Mouse (Mus musculus): ENCODE results near the gene Fbxw9. TPM values are rescaled to one million over a fixed set of nuclear protein-coding genes. Genes with fewer than 3 reads are reported as not detected.

Gene Fbxw9
- total RNA-seq (2021): 10 to 100 TPM; 19.7 to 27.8 TPM

GRCm38 (mm10) chr8:85059879-85060616 lies at the start of gene Fbxw9:
Gene Fbxw9 (plus strand): TSS chr8:85060055.
- peak; percentile 86 to 89 for DNase-seq (ENCODE audit: extremely low spot score in 1 of 2, low spot score in 1 of 2)

DNA sequence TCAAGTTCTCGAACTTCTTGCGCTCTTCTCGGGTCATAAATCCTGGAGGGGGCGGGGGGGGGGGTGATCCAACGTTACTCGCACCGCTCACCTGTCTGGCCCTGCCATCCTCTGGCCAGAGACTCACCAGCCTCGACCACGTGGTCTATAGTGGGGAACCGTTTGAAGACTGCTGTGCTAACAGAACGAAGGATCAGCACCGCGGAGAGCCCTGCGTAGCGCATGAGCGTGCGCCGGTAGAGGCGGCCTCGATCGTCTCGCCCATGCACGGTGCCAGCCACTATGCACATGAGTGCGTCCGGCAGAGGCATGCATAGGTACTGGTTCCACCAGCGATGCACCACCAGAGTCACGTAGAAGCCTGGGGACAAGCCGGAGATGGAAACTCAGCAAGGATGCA lies 48.6 kb upstream of the Fbxw9 start:
- DNase-seq (ENCODE audit: extremely low spot score in 1 of 2, low spot score in 1 of 2): no peak

GRCm38 (mm10) chr8:85013230-85013840 lies 46.5 kb upstream of the Fbxw9 start:
- peak; percentile 56 to 73 for DNase-seq (ENCODE audit: extremely low spot score in 1 of 2, low spot score in 1 of 2)

GRCm38 (mm10) chr8:85014431-85014830 lies 45.4 kb upstream of the Fbxw9 start, which contains the start of gene Best2:
Gene Best2 (minus strand): TSS chr8:85014531.
- no peak for DNase-seq (ENCODE audit: extremely low spot score in 1 of 2, low spot score in 1 of 2)

DNA sequence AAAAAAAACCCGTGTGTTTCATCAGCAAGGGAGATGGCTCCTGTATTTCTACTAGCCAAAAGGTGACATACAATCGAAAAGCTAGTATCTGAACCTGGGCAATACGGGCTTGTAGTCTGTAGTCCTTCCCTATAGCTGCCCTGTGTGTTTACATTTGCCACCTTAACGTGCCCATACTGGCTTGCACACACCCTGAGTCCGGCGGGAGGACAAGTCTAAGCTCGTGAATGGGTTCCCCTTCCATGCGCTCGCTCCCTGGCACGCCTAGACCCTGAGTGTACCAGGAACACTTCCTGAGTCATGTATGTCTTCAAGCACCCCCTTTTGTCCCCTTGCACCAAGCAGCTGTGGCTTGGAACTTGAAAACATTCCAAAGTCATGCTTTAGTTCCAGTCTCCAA lies 43.1 kb upstream of the Fbxw9 start:
- no peak for DNase-seq (ENCODE audit: extremely low spot score in 1 of 2, low spot score in 1 of 2)

GRCm38 (mm10) chr8:85017209-85017608 lies 42.6 kb upstream of the Fbxw9 start:
- no peak for DNase-seq (ENCODE audit: extremely low spot score in 1 of 2, low spot score in 1 of 2)

DNA sequence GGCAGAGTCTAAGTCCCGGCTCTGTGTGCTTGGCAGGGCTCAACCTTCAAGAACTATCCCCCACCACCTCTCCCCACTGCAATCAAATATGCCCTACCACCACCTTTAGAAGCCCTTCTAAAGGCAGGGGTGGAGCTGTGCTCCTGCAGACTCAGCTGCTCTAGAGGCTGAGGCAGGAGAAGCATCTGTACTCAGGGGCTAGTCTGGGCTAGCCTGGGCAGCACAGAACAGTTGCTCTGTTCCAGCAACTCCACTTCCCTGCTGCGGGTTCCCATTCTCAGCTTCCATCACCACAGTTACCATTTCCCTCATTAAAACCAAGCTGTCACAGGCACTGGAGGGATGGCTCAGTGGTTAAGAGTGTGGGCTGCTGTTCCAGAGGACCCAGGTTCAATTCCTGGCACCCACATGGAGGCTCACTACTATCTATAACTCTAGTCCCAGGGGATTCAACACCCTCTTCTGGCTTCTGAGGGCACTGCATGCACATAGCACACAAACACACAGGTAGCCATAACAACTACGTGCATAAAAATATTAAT lies 38.3 kb upstream of the Fbxw9 start:
- DNase-seq (ENCODE audit: extremely low spot score in 1 of 2, low spot score in 1 of 2): no peak

- DNase-seq (ENCODE audit: extremely low spot score in 1 of 2, low spot score in 1 of 2): no peak
Measured at GRCm38 (mm10) chr8:85023846-85024245, 36.0 kb upstream of the Fbxw9 start.

DNA sequence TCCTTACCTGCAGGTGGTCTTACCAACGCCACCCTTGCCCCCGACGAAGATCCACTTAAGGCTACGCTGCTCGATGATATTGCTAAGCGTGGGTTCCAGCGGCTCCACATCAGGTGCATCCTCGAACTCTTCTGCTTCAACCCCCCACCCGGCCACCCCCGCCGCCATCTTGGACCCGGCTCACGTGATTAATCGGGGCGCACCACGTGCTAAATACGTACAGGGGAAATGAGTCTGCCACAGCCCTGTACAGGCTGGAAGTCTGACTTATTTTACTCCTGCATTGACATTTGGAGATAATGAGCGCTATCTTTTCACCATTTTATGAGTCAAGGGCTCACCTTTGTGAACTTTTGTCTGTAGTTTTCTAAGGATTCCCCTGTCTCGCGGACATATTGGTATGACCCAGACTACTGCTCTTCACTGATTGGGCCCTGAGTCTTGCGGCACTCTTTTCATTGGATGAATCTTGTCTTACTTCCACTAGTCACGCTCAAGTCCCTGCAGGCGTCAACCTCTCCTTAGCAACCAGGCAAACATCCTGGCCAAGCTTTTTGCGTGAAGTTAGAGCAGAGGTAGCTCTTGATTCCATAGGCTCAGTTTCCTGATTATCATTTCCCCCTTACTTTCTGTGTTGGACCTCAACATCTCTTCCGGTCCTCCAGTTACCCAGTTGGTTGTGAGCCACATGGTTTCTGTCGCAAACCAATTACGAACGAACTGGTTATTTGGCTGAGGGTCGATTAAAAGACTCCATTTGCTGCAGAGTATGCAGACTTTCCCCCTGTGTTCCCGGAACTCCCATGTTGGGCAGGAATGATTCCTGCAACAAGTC lies 34.5 kb upstream of the Fbxw9 start, which contains the start of gene Asna1:
Gene Asna1, minus strand, starts transcription at position 184 of the 835 bp plus-strand sequence.
- peak; percentile 68 to 75 for DNase-seq (ENCODE audit: extremely low spot score in 1 of 2, low spot score in 1 of 2)

GRCm38 (mm10) chr8:85026670-85027515 lies 33.0 kb upstream of the Fbxw9 start, which contains the start of gene Trir:
Gene Trir (plus strand): TSS chr8:85026823.
- peak; percentile 90 to 95 for DNase-seq (ENCODE audit: extremely low spot score in 1 of 2, low spot score in 1 of 2)

DNA sequence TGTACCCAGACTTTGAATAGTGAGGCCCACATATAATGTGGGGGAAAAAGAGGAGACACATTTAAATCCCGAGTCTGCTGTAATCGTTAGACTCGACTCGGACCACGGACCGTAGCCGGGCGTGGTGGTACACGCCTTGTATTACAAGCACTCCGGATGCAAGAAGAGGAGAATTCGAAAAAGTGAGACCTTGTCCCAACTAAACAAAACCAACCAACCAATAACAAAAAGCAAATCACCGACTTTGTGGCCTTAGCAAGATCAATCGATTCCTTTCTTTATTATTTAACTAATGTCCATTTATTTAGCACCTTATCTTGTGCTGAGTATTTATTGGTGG lies 32.4 kb upstream of the Fbxw9 start:
- DNase-seq (ENCODE audit: extremely low spot score in 1 of 2, low spot score in 1 of 2): no peak

- DNase-seq (ENCODE audit: extremely low spot score in 1 of 2, low spot score in 1 of 2): no peak
Measured at GRCm38 (mm10) chr8:85027922-85028321, 31.9 kb upstream of the Fbxw9 start.

DNA sequence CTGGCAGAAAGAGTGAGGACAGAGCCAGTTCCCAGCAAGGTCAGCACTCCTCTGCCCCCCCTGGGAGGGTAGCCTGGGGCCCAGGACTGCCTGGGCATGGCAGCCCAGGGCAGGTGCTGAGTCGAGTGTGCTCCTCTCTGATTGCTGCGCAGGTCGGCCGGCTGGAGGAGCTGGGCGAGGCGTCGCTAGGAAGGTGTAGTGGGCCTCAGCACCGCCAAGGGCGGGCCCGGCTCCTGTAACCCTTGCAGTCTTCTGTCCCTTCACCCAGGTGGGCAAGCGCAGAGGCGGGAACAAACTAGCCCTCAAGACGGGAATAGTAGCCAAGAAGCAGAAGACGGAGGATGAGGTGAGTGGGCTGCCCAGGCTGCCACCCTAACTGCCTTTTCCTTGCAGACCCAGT lies 30.6 kb upstream of the Fbxw9 start:
- no peak for DNase-seq (ENCODE audit: extremely low spot score in 1 of 2, low spot score in 1 of 2)

- DNase-seq (ENCODE audit: extremely low spot score in 1 of 2, low spot score in 1 of 2): no peak
Measured at GRCm38 (mm10) chr8:85032622-85033311, 27.1 kb upstream of the Fbxw9 start.

DNA sequence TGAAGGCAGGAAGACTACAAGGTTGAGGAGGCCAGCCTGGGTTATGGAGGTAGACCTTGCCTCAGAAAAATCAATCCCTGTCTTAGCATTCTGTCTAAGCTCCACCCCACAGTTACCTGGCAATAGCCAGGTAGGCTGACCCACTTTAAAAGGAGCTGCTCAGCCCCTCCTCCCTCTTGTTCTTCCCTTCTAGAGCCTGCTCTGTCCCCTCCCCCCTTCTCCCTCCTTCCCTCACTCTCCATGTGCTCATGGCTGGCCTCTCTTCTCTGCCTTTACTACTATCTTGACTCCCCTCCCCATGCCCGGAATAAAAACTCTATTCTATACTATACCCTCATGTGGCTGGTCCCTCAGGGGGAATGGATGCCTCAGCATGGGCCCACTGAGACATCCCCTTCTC lies 26.0 kb upstream of the Fbxw9 start:
- DNase-seq (ENCODE audit: extremely low spot score in 1 of 2, low spot score in 1 of 2): no peak

DNA sequence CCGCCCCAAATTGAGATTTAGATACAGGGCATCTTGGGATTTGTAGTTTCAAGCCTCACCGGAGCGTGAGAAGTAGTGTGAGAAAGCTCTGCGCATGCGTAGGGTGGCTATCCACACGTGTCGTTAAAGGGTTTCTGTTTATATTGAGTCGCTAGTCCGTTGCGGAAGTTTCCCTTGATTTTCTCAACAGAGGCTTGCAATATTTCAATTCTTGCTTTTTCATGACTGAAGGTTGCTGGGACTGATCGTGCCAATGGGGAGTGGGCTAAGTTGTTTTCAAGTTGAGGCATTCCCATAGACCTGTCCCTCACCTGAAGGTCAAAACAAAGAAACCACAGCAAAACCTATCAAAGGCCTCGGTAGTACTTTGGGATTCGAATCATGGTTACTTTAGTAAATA lies 25.1 kb upstream of the Fbxw9 start:
- peak in 1 of 2 experiments; percentile 64 for DNase-seq (ENCODE audit: extremely low spot score in 1 of 2, low spot score in 1 of 2)

DNA sequence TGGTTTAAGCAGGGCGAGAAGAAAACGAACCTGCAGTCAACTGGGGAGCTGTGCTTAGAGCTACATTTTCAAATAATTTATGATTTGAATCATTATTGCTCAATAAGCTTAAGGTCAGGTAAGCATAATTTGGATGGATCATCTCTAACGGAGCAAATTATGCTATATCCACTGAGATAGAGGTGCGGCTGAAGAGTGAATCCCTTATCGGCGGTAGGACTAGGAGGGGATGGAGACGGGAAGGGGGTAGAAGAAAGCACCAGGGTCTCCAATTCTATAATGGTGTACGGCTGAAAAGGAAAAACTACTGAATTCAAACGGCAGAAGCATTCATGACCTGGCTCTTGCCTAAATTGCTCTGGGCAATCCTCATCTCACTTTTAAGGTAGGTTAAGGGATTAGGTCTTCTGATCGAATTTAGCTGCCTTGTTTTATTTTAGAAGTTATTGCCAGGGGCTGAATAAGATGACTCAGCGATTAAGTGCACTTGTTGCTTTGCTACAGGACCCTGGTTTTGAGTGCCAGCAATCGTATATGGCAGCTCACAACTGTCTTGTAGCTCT lies 24.6 kb upstream of the Fbxw9 start:
- no peak for DNase-seq (ENCODE audit: extremely low spot score in 1 of 2, low spot score in 1 of 2)

DNA sequence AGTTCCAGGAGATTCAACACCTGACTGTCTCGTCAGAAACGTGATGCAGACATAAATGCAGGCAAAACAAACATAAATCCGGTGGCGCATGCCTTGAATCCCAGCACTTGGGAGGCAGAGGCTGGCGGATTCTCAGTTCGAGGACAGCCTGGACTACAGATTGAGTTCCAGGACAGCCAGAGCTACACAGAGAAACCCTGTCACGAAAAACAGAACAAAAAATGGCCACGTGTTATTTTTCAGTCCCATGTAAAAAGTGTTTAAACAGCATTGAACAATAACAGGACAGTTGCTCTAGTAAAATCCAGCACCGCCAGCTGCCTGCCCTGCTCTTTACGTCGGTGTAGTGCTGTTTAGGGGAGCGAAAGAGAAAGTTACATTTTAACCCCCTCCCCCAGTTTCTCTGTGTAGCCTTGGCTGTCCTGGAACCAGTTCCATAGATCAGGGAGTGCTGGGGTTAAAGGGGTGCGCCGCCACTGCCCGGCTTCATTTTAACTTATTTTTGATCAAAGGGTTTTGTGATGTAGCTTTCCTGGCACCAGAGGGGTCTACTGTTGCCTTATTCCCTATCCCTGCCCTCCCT lies 24.0 kb upstream of the Fbxw9 start:
- DNase-seq (ENCODE audit: extremely low spot score in 1 of 2, low spot score in 1 of 2): no peak

DNA sequence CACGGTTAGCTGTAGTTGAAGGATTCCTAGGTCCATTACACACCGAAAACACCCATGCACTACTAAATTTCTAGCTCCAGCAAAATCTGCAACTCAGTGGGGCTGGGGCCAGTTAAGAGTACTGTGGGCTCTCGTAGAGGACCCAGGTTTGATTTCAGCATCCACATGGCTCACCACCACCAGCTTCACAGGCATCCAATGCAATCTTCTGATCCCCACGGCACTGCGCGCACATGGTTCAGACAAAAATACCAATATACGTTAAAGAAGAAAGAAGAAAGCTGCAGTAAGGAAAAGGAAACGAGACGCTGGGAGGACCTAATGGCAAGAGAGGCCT lies 23.5 kb upstream of the Fbxw9 start:
- peak in 1 of 2 experiments; percentile 53 for DNase-seq (ENCODE audit: extremely low spot score in 1 of 2, low spot score in 1 of 2)
